Mouse (Mus musculus) right cerebral cortex, postnatal 36 days (tissue): ENCODE data around the gene Gnb1.
"Not testable (repeated sequence)": the region's sequence is repeated elsewhere in the genome, so short reads cannot be mapped to it uniquely, and the experiment has no call there.

Source experiments
- DNase-seq, 2 experiments: peaks; one replicate each; pipeline ENCODE4 v3.0.0; 2022; ENCODE audit warnings: low spot score in 2 of 2, mixed read lengths in 1 of 2

Gnb1 gene

GRCm38 (mm10) chr4:155490990-155491504, at the start of gene Gnb1:
Gnb1 (plus strand) TSS chr4:155491361.
- DNase-seq, result peak; percentile 80 to 82

GRCm38 (mm10) chr4:155442808-155443207, 48.4 kb upstream of the Gnb1 start:
- DNase-seq, result no peak

- DNase-seq, result no peak
Observed at GRCm38 (mm10) chr4:155451597-155451996, 39.6 kb upstream of the Gnb1 start.

GRCm38 (mm10) chr4:155458575-155458974, 32.6 kb upstream of the Gnb1 start:
- no peak for DNase-seq

GRCm38 (mm10) chr4:155463050-155463449, 28.1 kb upstream of the Gnb1 start:
- DNase-seq, result no peak

- no peak for DNase-seq
Observed at GRCm38 (mm10) chr4:155463611-155464010, 27.6 kb upstream of the Gnb1 start.

GRCm38 (mm10) chr4:155464061-155464460, 27.1 kb upstream of the Gnb1 start:
- DNase-seq, result no peak

- no peak for DNase-seq
Observed at GRCm38 (mm10) chr4:155465607-155466006, 25.6 kb upstream of the Gnb1 start.

- no peak for DNase-seq
Observed at GRCm38 (mm10) chr4:155466080-155466479, 25.1 kb upstream of the Gnb1 start.

- DNase-seq, result no peak
Observed at GRCm38 (mm10) chr4:155467237-155468010, 23.7 kb upstream of the Gnb1 start.

- DNase-seq, result no peak
Observed at GRCm38 (mm10) chr4:155468952-155469351, 22.2 kb upstream of the Gnb1 start, which contains the start of gene Tmem52. Tmem52 (plus strand) TSS chr4:155469114.

- DNase-seq, result peak in 1 of 2 experiments; percentile 41
Observed at GRCm38 (mm10) chr4:155469590-155470262, 21.4 kb upstream of the Gnb1 start.

GRCm38 (mm10) chr4:155470263-155470953, 20.8 kb upstream of the Gnb1 start:
- no peak for DNase-seq

GRCm38 (mm10) chr4:155470997-155471396, 20.2 kb upstream of the Gnb1 start:
- no peak for DNase-seq

- DNase-seq, result no peak
Observed at GRCm38 (mm10) chr4:155471406-155471805, 19.8 kb upstream of the Gnb1 start.

GRCm38 (mm10) chr4:155472716-155473290, 18.4 kb upstream of the Gnb1 start:
- DNase-seq, result no peak

- no peak for DNase-seq
Observed at GRCm38 (mm10) chr4:155473319-155473718, 17.8 kb upstream of the Gnb1 start.

GRCm38 (mm10) chr4:155473796-155474195, 17.4 kb upstream of the Gnb1 start:
- DNase-seq, result not testable (repeated sequence)

- DNase-seq, result peak; percentile 48 to 63
Observed at GRCm38 (mm10) chr4:155481381-155482124, 9.6 kb upstream of the Gnb1 start.

- no peak for DNase-seq
Observed at GRCm38 (mm10) chr4:155482125-155482480, 9.1 kb upstream of the Gnb1 start.
